Mouse (Mus musculus) liver, embryonic 14.5 days (tissue): ENCODE data around the gene Usp50. TPM values are rescaled to one million over a fixed set of nuclear protein-coding genes. Genes with fewer than 3 reads are reported as not detected.

Experiments used
- ATAC-seq: fragments of 200-750 bp; cut with Nextera tagmentation; 2 replicates; pipeline ENCODE4 v1.8.0; 2017; ENCODE audit warnings: moderate number of reproducible peaks, mild to moderate bottlenecking, moderate library complexity; ENCODE audit not compliant: insufficient read depth
- DNase-seq, 3 experiments: peaks; one replicate each; pipeline ENCODE4 v3.0.0-alpha.2; 2012 to 2013; ENCODE audit warnings: low read depth in 3 of 3, low spot score in 3 of 3
- H3K27ac ChIP-seq: fragments of 300-500 bp; sonication (generic); 2 replicates; pipeline ENCODE4 v1.5.1; 2014; ENCODE audit warnings: moderate library complexity, mild to moderate bottlenecking, control low read depth, inconsistent platforms
- H3K27me3 ChIP-seq: fragments of 300-500 bp; sonication (generic); 2 replicates; pipeline ENCODE4 v1.6.1; 2014; ENCODE audit warnings: mild to moderate bottlenecking, low read length, moderate library complexity; ENCODE audit not compliant: control insufficient read depth, insufficient read depth
- H3K36me3 ChIP-seq: fragments of 300-500 bp; sonication (generic); replicated peaks from 2 replicates; pipeline ENCODE4 v1.6.1; 2014; ENCODE audit warnings: low read depth; ENCODE audit not compliant: control insufficient read depth, insufficient read depth
- H3K4me1 ChIP-seq, 2 experiments: fragments of 200-500 bp in 1 of 2; fragments of 300-500 bp in 1 of 2; sonication (generic) in 1 of 2; replicated peaks; 2 replicates each; pipeline ENCODE4 v1.6.1; 2012 to 2014; ENCODE audit warnings: antibody characterized with exemption in 1 of 2, inconsistent platforms in 1 of 2, low read length in 1 of 2; ENCODE audit not compliant: control insufficient read depth in 2 of 2, insufficient read depth in 2 of 2
- H3K4me2 ChIP-seq: fragments of 300-500 bp; sonication (generic); 2 replicates; pipeline ENCODE4 v1.6.1; 2014; ENCODE audit warnings: low read depth, mild to moderate bottlenecking, control low read depth, moderate library complexity
- H3K4me3 ChIP-seq, 2 experiments: fragments of 200-500 bp in 1 of 2; fragments of 300-500 bp in 1 of 2; sonication (generic) in 1 of 2; 2 replicates each; pipeline ENCODE4 v1.5.1; 2012 to 2014; ENCODE audit warnings: low read depth in 2 of 2, low read length in 2 of 2, mild to moderate bottlenecking in 2 of 2, control low read depth in 1 of 2, inconsistent platforms in 1 of 2, moderate library complexity in 1 of 2; ENCODE audit not compliant: insufficient read depth in 1 of 2
- H3K9ac ChIP-seq: fragments of 300-500 bp; sonication (generic); replicated peaks from 2 replicates; pipeline ENCODE4 v1.6.1; 2014; ENCODE audit warnings: mild to moderate bottlenecking, control low read depth, moderate library complexity
- H3K9me3 ChIP-seq: fragments of 300-500 bp; sonication (generic); 2 replicates; pipeline ENCODE4 v1.6.1; 2016; ENCODE audit warnings: low read length, mixed read lengths; ENCODE audit not compliant: control insufficient read depth
- CTCF ChIP-seq: IDR thresholded peaks from 2 replicates; pipeline ENCODE4 v1.5.1; 2016; ENCODE audit warnings: antibody characterized with exemption, low read depth, control low read depth
- EP300 ChIP-seq: IDR thresholded peaks from 2 replicates; pipeline ENCODE4 v1.6.1; 2016; ENCODE audit warnings: antibody characterized with exemption, low read depth
- WGBS: fragments of 180-500 bp; shearing (Covaris S2); extraction: QIAGEN DNeasy Blood & Tissue Kit; methylation state at CpG from one replicate; pipeline ENCODE4 v1.1.7; 2014; ENCODE audit not compliant: insufficient replicate concordance; 5-methylcytosine and 5-hydroxymethylcytosine counted together
- polyA plus RNA-seq, 2 experiments: library from polyadenylated mRNA; depleted of rRNA in 1 of 2; stranded (reverse) in 1 of 2; unstranded in 1 of 2; fragments of >200 nt; fragmentation: Nextera tagmentation in 1 of 2; extraction: Ambion mirVana in 1 of 2; gene quantifications; 2 replicates each; pipeline versions ENCODE4 v1.2.1 to v1.2.3; 2012 to 2014

Gene Usp50
- polyA plus RNA-seq (2012; rRNA removed) = 0.37 and 0.93 TPM in 2 replicates
- 1.7 and 1.8 TPM in 2 replicates for polyA plus RNA-seq (2014; fragmentation: Nextera tagmentation; extraction: Ambion mirVana)

GRCm38 (mm10) chr2:126783370-126783769, at the start of gene Usp50:
Usp50 (minus strand) TSS chr2:126783470.
- H3K27me3 ChIP-seq = no peaks in the 10 kb centered on the region

GRCm38 (mm10) chr2:126817414-126817813, 34.1 kb upstream of the Usp50 start:
- peak; percentile 65 for ATAC-seq
- H3K4me2 ChIP-seq = peak overlapping the region; percentile 47; the same call in 1 of the 2 replicates
- peaks cover 28 to 29% of the 10 kb centered on the region in 2 experiments for H3K4me1 ChIP-seq
- H3K9ac ChIP-seq = no peak overlapping the region; the same call in 1 of the 2 replicates
- H3K27ac ChIP-seq = peak overlapping the region; percentile 32
- DNase-seq = no peak
- H3K36me3 ChIP-seq = peaks cover 13% of the 10 kb centered on the region
- H3K27me3 ChIP-seq = no peaks in the 10 kb centered on the region
- WGBS = 66% methylated on average over 2 of the region's 2 CpGs
- H3K9me3 ChIP-seq = no peaks in the 10 kb centered on the region
- no peak overlapping the region for H3K4me3 ChIP-seq
- TF ChIP-seq CTCF (no peak), EP300 (no peak)

More at GRCm38 (mm10) chr2:126783370-126783769, at the start of gene Usp50:
- H3K4me2 ChIP-seq = no peak within 1 kb of the TSS
- ATAC-seq = no peak
- no peaks in the 10 kb centered on the region for H3K36me3 ChIP-seq
- no peak within 1 kb of the TSS for H3K9ac ChIP-seq
- TF ChIP-seq CTCF (no peak), EP300 (no peak)
- WGBS = 45% methylated on average over 4 of the region's 4 CpGs
- no peak for DNase-seq
- H3K27ac ChIP-seq = no peak within 1 kb of the TSS
- no peak within 1 kb of the TSS for H3K4me3 ChIP-seq
- H3K4me1 ChIP-seq = 0 out of 4 replicates have a peak, but pooled peaks cover 0 to 2% of the 10 kb centered on the region in 2 experiments
- H3K9me3 ChIP-seq = no peaks in the 10 kb centered on the region

- Histone ChIP-seq H3K9ac (no peak overlapping the region), H3K36me3 (peaks cover 17% of the 10 kb centered on the region), H3K27ac (peak overlapping the region; percentile 53; the same call in 1 of the 2 replicates), H3K9me3 (no peaks in the 10 kb centered on the region), H3K4me3 (no peak overlapping the region), H3K4me1 (peaks cover 28 to 29% of the 10 kb centered on the region in 2 experiments), H3K4me2 (peak overlapping the region; percentile 47), H3K27me3 (no peaks in the 10 kb centered on the region)
- WGBS = 35% methylated on average over 4 of the region's 4 CpGs
- ATAC-seq = peak; percentile 63
- TF ChIP-seq CTCF (no peak), EP300 (peak; percentile 92)
- DNase-seq = peak; percentile 64 to 77 (median 74)
Observed at GRCm38 (mm10) chr2:126816644-126817347, 33.5 kb upstream of the Usp50 start.

- 0 out of 2 replicates have a peak overlapping the region, but pooled peaks have one; percentile 12 for H3K4me2 ChIP-seq
- H3K9me3 ChIP-seq = no peaks in the 10 kb centered on the region
- DNase-seq (no peak), ATAC-seq (peak; percentile 63)
- no peak overlapping the region for H3K4me3 ChIP-seq
- 3% methylated on average over 1 of the region's 1 CpGs for WGBS
- peaks cover 28 to 29% of the 10 kb centered on the region in 2 experiments for H3K4me1 ChIP-seq
- H3K27me3 ChIP-seq = no peaks in the 10 kb centered on the region
- H3K36me3 ChIP-seq = peaks cover 22% of the 10 kb centered on the region
- TF ChIP-seq EP300 = no peak
- TF ChIP-seq CTCF = no peak
- H3K27ac ChIP-seq = no peak overlapping the region; the same call in 1 of the 2 replicates
- H3K9ac ChIP-seq = no peak overlapping the region
Observed at GRCm38 (mm10) chr2:126815822-126816221, 32.6 kb upstream of the Usp50 start.

- H3K9ac ChIP-seq = no peak overlapping the region
- H3K4me2 ChIP-seq = no peak overlapping the region
- 60% methylated on average over 3 of the region's 3 CpGs for WGBS
- DNase-seq = no peak
- peak; percentile 33; the same call in 1 of the 2 replicates for ATAC-seq
- peaks cover 29% of the 10 kb centered on the region for H3K36me3 ChIP-seq
- no peaks in the 10 kb centered on the region for H3K27me3 ChIP-seq
- no peak overlapping the region for H3K27ac ChIP-seq
- no peaks in the 10 kb centered on the region for H3K9me3 ChIP-seq
- no peak overlapping the region for H3K4me3 ChIP-seq
- H3K4me1 ChIP-seq = no peaks in the 10 kb centered on the region
- peak; percentile 32; the same call in 1 of the 2 replicates for TF ChIP-seq EP300
- no peak for TF ChIP-seq CTCF
Observed at GRCm38 (mm10) chr2:126801980-126802379, 18.7 kb upstream of the Usp50 start.
